Mouse (Mus musculus) layer of hippocampus, adult 9-11 months (tissue): Measurements from ENCODE around the gene Cela3a.

ENCODE experiments used
- DNase-seq: peaks from one replicate; pipeline ENCODE4 v3.0.0; 2022

The Cela3a gene

DNA sequence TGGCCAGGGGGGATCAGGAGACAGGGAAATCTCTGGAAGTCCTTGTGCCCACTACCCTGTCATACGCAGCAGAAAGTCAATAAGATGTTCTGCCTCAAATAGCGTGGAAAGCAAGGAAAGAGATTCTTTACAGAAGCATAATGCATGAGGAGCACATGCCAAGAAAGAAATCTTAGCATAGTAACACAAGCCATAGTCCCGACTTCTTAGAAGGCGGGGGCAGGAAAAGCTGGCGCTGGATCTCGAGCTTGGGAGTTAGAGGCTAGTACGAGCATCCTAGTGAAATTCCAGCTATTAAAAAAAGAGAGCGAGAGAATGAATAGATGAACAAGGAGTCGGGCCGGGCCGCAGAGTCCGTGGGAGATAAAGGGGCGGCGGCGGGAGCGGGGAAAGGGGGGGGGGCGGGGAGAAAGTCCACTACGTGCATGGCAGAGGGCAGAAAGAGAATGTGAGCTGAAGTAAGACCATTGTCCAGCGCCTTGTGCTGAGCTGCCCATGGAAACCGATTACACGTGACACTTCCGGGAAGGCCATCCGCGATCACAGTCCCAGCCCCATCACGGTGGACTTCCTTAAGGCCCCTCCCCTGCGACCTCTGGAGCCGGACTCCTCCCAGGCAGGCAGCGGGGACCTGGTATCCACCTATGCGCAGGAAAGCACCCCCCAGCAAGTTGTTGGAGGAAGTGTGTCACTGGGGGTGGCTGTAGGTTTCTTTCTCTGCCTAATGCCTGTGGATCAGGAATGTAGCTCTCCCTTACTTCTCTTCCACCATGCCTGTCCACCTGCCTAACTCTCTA is 39.4 kb downstream of the Cela3a start:
- DNase-seq: no peak

DNA sequence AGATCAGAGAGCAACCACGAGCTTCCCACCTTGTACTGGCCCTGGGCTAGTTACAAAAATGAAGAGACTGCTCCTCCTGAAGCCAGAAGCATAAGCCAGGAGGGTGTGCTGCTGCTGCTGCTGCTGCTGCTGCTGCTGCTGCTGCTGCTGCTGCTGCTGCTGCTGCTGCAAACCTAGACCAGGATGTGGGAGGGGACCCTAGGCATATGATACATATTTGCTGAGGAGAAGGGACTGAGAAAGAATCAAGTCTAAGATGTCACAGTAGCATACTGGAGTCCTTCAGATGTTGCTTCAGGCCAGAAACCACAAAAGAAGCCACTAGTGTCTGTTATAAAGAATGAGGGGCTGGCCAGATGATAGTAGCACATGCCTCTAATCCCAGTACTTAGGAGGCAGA is 41.4 kb downstream of the Cela3a start:
- no peak for DNase-seq

DNA sequence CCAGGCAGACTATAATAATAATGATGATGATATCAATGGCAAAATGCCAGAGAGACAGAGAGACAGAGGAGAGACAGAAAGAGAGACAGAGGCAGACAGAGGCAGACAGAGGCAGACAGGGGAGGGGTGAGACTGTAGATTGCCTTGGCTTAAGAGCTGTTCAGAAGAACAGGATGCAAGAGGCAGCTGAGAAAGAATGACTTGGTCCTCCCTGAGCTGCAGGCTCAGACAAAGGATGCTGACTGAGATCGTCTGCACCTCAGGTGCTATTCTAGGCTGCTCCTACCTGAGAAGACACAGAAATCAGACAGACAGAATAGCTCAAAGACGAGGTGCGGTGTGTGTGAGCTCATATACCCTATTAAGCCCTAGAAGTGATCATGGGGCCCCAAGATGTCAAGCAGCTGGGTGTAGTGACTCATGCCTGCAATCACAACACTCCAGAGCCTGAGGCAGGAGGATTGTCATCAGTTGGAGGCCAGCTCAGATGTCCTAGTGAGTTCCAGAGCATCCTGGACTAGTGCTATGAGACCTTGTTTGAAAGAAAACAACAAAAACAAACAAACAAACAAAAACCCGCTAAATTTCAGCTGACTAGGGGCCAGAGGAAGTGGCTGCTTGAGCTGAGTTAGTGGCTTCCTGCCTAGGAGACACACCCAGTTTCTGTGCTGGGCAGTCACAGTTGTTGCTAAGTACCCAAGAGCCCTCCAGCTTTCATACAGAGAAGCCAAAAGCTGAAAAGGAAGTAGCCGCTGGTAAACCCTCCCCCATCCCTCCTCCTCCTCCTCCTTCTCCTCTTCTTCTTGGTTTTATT is 42.1 kb downstream of the Cela3a start:
- DNase-seq: peak; percentile 73

DNA sequence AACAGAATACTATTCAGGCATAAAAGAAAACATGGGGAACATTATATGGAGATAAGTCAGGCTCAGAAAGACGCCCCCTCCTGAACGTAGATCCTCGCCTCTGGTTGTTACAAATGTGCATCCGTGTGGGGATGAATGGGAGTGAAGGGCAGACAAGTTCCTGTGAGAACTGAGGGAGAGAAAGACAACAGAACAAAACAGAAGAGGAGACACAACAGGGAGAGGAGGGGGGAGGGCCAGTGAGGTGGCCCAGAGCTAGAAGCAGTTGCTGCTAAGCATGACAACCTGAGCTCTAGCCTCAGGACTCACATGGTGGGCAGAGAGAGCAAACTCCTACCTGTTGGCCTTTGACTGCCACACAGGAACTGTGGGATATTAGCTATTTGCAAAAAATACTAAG is 43.5 kb downstream of the Cela3a start:
- DNase-seq: no peak

DNA sequence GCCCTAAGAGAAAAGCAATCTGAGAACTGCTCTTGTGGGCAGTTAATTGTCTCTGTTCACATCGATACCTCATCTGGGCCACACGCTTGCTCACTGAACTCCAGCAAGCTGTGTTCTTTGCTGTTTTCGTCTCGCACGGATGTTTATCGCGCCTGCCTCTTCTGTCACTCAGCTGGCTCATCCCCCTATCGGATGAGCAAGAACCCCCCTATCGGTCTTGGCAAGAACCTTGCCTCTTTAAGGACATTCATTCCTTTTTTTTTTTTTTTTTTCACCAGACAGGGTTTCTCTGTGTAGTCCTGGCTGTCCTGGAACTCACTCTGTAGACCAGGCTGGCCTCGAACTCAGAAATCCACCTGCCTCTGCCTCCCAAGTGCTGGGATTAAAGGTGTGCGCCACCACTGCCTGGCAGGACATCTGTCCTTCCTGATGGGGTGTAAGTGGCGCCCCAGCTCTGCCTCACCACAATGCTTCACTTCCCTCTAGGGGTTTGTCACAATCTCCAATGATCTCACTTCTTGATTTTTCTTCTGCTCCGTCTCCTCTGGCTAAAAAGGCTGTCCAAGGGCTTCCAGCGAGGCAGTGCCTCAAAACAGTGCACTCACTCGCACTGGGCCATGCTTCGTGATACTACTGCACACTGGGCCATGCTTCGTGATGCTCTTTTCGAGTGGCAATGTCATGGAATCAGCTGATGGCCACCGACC is 44.1 kb downstream of the Cela3a start:
- DNase-seq: peak; percentile 54

DNA sequence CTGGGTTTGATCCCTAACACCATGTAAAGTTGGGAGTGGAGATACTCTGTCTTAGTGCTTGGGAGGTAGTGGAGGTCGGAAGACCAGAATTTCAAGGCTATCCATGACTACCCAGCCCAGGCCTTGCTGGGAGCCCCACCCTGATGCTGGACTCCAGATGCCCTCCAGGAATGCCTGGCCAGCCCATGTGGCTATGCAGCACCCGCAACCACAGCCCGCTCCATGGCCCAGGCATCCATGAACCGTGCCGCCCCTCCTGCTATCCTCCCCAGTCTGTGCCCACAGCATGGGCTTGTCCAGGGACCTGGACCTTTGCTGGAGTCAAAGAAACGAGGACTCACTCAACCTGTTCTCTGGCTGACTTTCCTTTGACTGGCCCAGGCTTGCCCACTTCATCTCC is 44.8 kb downstream of the Cela3a start:
- DNase-seq: no peak

DNA sequence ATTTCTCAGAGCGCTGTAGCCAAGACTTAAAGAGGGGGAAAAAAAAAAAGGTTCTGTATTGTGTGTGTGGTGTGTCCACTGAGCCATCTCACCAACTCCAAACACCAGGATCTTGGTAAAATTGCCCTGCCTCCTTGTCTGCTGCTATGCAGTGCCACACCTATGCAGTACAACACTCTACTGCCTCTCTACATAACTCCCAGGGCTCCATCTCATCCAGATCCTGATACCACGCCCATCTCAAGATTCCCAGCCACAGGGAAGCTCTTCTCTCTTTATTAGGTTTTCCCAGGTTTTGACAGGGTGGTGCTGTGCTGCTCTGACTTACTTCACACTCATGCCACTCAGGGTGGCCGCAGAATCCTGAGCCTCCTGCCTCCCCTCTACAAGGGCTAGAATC is 48.6 kb downstream of the Cela3a start:
- no peak for DNase-seq

DNA sequence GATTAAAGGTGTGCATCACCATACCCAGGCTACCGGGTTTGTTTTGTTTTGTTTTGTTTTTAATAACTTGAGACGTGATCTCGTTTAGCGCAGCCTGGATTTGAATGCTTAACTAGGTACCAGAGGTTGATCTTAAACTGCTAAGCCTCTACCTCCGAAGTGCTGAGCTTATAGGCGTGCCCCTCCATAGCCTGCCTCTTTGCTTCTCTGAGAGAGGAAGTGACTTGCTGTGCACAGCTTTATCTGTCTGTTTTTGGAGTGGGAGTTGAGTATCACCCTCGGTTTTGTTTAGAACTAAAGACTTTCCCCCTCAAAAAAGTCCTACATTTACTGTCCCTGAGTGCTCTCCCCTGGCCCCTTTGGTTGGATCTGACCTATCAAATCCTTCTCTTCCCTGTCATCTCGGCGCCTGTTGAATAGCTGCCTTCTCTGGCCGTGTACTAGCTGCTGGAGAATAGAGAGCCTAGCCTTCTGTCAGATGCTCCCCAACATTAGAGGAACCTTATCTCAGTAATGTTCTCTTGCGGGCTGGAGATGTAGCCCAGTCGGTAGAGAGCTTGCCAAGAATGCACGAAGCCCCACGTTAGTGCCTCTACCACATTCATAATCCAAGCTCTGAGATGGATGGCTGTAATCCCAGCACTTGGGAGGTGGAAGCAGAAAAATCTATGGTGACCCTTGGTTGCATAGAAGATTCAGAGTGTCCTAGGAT is 51.1 kb downstream of the Cela3a start:
- no peak for DNase-seq

DNA sequence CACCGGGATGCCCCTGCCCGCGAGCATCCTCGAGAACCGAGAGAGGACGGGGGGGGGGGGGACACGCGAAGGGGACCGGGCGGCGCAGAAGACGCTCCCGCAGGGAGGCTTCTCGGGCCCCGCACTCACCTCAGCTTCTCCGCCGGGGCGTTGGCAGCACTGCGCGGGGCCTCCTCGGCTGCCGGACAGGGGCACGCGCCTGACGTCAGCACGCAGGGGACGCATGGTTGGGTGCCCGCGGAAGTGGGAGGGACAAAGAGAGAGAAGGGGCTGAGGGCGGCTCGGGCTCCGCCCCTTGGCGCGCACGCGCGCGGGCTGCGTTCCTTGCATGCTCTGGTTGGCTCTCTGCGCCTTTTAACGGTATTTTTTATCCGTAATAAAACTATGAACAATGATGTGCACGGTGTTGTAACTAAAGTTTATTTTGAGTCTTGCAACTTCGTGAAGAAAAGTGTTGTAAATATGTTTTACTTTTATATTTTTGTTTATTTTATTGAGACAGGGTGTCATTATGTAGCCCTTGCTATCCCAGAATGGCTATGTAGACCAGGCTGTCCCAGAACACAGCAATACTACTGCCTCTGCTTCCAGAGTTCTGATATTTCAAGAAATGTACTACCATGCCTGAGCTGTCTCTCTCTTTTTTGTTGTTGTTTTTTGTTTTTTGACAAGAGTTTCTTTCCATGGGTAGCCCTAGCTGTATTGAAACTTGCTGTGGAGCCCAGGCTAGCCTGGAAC is 51.9 kb downstream of the Cela3a start, which contains the start of gene Cdc42:
Gene Cdc42 (minus strand): TSS at position 204 of the 738 bp plus-strand sequence.
- peak; percentile 98 for DNase-seq

DNA sequence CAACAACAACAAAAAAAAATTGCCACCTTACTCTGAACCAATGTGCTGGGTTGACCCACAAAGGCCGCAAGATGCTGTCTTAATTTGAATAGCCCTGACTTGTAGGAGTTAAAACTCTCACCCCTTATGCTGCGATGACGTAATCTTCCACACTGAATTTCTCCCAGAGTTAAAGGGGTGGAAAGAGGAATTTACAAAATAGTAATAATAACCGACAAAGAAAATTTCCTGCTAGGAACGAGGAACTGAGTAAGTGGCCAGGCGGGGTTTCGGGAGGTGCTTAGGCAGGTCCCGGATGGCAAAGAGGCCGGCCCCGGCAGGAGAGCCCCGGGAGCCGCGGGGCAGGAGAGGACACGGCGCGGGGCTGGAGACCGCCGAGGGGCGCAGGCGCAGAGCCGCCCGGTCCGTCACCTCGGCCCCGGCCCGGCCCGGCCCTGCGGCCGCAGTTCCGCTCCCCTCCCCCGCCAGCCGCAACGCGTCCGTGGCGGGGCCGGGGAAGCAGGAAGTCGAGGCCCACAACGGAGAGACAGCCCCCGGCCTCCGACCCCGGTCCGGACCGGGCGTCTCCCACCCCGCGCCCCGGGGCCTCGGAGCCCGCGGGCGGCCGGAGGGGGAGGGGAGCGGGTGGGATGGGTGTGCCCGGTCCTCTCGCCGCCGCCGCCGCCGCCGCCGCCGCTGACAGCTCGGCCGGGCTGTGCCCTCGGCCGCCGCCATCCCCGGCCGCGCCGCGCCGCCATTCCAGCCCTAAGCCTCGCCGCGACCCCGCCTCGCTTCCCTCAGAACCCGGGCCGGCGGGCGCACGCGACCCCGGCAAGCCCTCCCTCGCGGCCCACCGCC is 52.7 kb downstream of the Cela3a start:
- DNase-seq: peak; percentile 55
